Mouse (Mus musculus) liver, adult 2 months (tissue): Measurements from ENCODE around the gene Ntf5. TPM values are rescaled to one million over a fixed set of nuclear protein-coding genes. Genes with fewer than 3 reads are reported as not detected.

Source experiments
- DNase-seq: peaks from one replicate; pipeline ENCODE4 v3.0.0-alpha.2; 2011; ENCODE audit warnings: low read depth, low spot score; ENCODE audit errors: extremely low read depth
- H3K27ac ChIP-seq: fragments of 200-500 bp; replicated peaks from 2 replicates; pipeline ENCODE4 v1.5.1; 2012; ENCODE audit warnings: low read depth, mild to moderate bottlenecking, control low read depth, inconsistent platforms, low read length; ENCODE audit not compliant: insufficient read depth
- H3K27me3 ChIP-seq: fragments of 200-500 bp; 2 replicates; pipeline ENCODE4 v1.6.1; 2012; ENCODE audit warnings: mild to moderate bottlenecking, moderate library complexity, low read length, inconsistent platforms; ENCODE audit not compliant: control insufficient read depth, insufficient read depth
- H3K36me3 ChIP-seq: fragments of 200-500 bp; 2 replicates; pipeline ENCODE4 v1.6.1; 2012; ENCODE audit warnings: low read length, inconsistent platforms; ENCODE audit not compliant: control insufficient read depth, insufficient read depth
- H3K4me1 ChIP-seq: fragments of 200-500 bp; 2 replicates; pipeline ENCODE4 v1.6.1; 2011; ENCODE audit warnings: low read length; ENCODE audit not compliant: control insufficient read depth, insufficient read depth
- H3K4me3 ChIP-seq: fragments of 200-500 bp; 2 replicates; pipeline ENCODE4 v1.5.1; 2011; ENCODE audit warnings: low read depth, mild to moderate bottlenecking, control low read depth, low read length, moderate library complexity; ENCODE audit not compliant: insufficient read depth
- H3K79me2 ChIP-seq: fragments of 200-500 bp; 2 replicates; pipeline ENCODE4 v1.6.1; 2012; ENCODE audit warnings: inconsistent platforms, mild to moderate bottlenecking, low read length, moderate library complexity; ENCODE audit not compliant: control insufficient read depth, insufficient read depth
- H3K9ac ChIP-seq: fragments of 200-500 bp; 2 replicates; pipeline ENCODE4 v1.6.1; 2012; ENCODE audit warnings: low read depth, mild to moderate bottlenecking, control low read depth, inconsistent platforms, low read length
- CTCF ChIP-seq: fragments of 200-500 bp; IDR thresholded peaks from 2 replicates; pipeline ENCODE4 v1.5.1; 2011; ENCODE audit warnings: low read depth, low read length, control low read depth
- POLR2A ChIP-seq: fragments of 200-500 bp; IDR thresholded peaks from 2 replicates; pipeline ENCODE4 v1.6.1; 2011; ENCODE audit warnings: low read length, control low read depth; ENCODE audit not compliant: insufficient read depth; ENCODE audit errors: extremely low read depth
- WGBS: fragments of 180-500 bp; shearing (Covaris S2); methylation state at CpG from one replicate; pipeline ENCODE4 v1.1.7; 2018; 5-methylcytosine and 5-hydroxymethylcytosine counted together
- polyA plus RNA-seq: library from polyadenylated mRNA; depleted of rRNA; stranded (reverse); fragments of >200 nt; gene quantifications from 2 replicates; pipeline ENCODE4 v1.2.3, GENCODE M21; 2012
- total RNA-seq: library from RNA; depleted of rRNA; stranded (reverse); fragments of >200 nt; gene quantifications from 2 replicates; pipeline ENCODE4 v1.2.3, GENCODE M21; 2014

Ntf5 gene
- total and polyA plus RNA-seq, 2 experiments = not detected

- no peak for TF ChIP-seq POLR2A
- no peak for TF ChIP-seq CTCF
- H3K79me2 ChIP-seq = no peaks in the 10 kb centered on the region
- no peak for DNase-seq
- no peak overlapping the region for H3K27ac ChIP-seq
- no peak overlapping the region for H3K9ac ChIP-seq
- WGBS = 80% methylated on average over 10 of the region's 10 CpGs
- H3K4me1 ChIP-seq = peaks cover 2% of the 10 kb centered on the region; the same call in 1 of the 2 replicates
- no peak overlapping the region for H3K4me3 ChIP-seq
- H3K27me3 ChIP-seq = peaks cover 12% of the 10 kb centered on the region
- H3K36me3 ChIP-seq = no peaks in the 10 kb centered on the region
Measured at GRCm38 (mm10) chr7:45407836-45408235, 5.7 kb upstream of the Ntf5 start.

DNA sequence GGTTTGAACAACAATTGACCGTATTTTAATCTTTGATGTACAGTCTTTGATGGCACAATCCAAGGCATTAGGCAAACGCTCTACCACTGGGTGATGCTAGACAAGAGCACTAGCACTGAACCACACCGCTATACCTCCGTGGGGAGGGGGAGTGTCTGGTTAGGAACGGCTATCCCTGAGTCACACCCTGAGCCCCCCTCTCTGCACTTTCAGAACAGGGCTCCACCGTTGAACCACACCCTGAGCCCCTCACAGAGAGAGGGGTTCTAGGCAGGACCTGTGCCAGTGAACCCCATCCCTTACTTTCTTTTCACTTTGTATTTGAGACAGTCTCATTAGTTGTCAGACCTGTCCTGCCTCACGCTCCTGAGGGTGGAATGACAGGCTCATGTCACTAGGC is 5.1 kb upstream of the Ntf5 start:
- no peaks in the 10 kb centered on the region for H3K79me2 ChIP-seq
- WGBS = 73% methylated on average over 7 of the region's 7 CpGs
- no peak overlapping the region for H3K4me3 ChIP-seq
- peaks cover 12% of the 10 kb centered on the region for H3K27me3 ChIP-seq
- DNase-seq = no peak
- no peak overlapping the region for H3K27ac ChIP-seq
- no peak overlapping the region for H3K9ac ChIP-seq
- no peak for TF ChIP-seq CTCF
- TF ChIP-seq POLR2A = no peak
- peaks cover 2% of the 10 kb centered on the region; the same call in 1 of the 2 replicates for H3K4me1 ChIP-seq
- H3K36me3 ChIP-seq = no peaks in the 10 kb centered on the region

- 90% methylated on average over 17 of the region's 17 CpGs for WGBS
- Histone ChIP-seq H3K4me1 (peaks cover 2% of the 10 kb centered on the region; the same call in 1 of the 2 replicates), H3K36me3 (no peaks in the 10 kb centered on the region), H3K9ac (no peak overlapping the region), H3K27ac (no peak overlapping the region), H3K79me2 (no peaks in the 10 kb centered on the region), H3K4me3 (no peak overlapping the region), H3K27me3 (peaks cover 12% of the 10 kb centered on the region)
- no peak for TF ChIP-seq CTCF
- TF ChIP-seq POLR2A = no peak
- no peak for DNase-seq
Measured at GRCm38 (mm10) chr7:45408949-45409348, 4.5 kb upstream of the Ntf5 start.

GRCm38 (mm10) chr7:45409497-45410163 is 3.9 kb upstream of the Ntf5 start:
- H3K27ac ChIP-seq = no peak overlapping the region
- no peak overlapping the region for H3K9ac ChIP-seq
- no peak for DNase-seq
- no peaks in the 10 kb centered on the region for H3K36me3 ChIP-seq
- WGBS = 85% methylated on average over 8 of the region's 8 CpGs
- no peak overlapping the region for H3K4me3 ChIP-seq
- H3K79me2 ChIP-seq = no peaks in the 10 kb centered on the region
- peaks cover 2% of the 10 kb centered on the region; the same call in 1 of the 2 replicates for H3K4me1 ChIP-seq
- peaks cover 18% of the 10 kb centered on the region for H3K27me3 ChIP-seq
- TF ChIP-seq POLR2A (no peak), CTCF (no peak)

DNA sequence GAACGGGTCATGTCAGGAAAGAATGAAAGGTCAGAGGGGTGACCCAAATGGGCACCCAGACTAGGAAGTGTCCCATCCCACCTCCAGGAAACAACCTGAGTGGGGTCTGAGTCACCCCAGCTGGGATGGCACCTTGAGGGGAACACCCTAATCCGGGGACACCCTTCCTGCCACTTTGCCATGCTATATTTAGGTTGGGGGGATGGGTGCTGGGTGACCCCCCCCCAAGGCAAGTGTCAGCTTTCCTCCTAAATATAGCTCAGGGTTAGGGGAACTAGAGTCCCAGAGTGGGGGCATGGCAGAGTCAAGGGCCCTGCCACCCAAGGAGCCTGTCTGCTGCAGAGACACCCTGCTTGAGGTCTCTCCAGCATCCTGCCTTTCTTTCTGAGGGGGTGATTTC is 1.1 kb upstream of the Ntf5 start:
- no peak overlapping the region for H3K4me3 ChIP-seq
- 77% methylated on average over 2 of the region's 2 CpGs for WGBS

More for the DNA sequence above, 1.1 kb upstream of the Ntf5 start:
- no peak for TF ChIP-seq POLR2A
- TF ChIP-seq CTCF = no peak
- no peaks in the 10 kb centered on the region for H3K36me3 ChIP-seq
- H3K4me1 ChIP-seq = no peaks in the 10 kb centered on the region
- DNase-seq = no peak
- H3K27ac ChIP-seq = no peak overlapping the region
- H3K9ac ChIP-seq = no peak overlapping the region
- no peaks in the 10 kb centered on the region for H3K79me2 ChIP-seq
- peaks cover 20% of the 10 kb centered on the region; the same call in 1 of the 2 replicates for H3K27me3 ChIP-seq
